Mouse (Mus musculus) gastrocnemius, adult 2 months (tissue): ENCODE measurements at regions not wholly inside any gene's neighbourhood (a gene's known extent, or its start where the extent isn't known, plus 50 kb on each side); places are given as distances from the start of the nearest gene placed in this dataset.

Experiments
- DNase-seq: peaks from one replicate; pipeline ENCODE4 v3.0.0; 2022
- H3K27ac ChIP-seq: fragments of 200-600 bp; 2 replicates; pipeline ENCODE4 v1.8.1; 2022; ENCODE audit warnings: mild to moderate bottlenecking
- H3K4me3 ChIP-seq: fragments of 200-600 bp; 2 replicates; pipeline ENCODE4 v1.8.1; 2022; ENCODE audit warnings: mild to moderate bottlenecking, moderate library complexity
- CTCF ChIP-seq: fragments of 200-600 bp; IDR thresholded peaks from 2 replicates; pipeline ENCODE4 v1.8.1; 2022; ENCODE audit warnings: antibody characterized with exemption, mild to moderate bottlenecking, moderate library complexity
- intact Hi-C: fragments of 180-260 bp; cut with DNase I; formaldehyde crosslinking; loops from one replicate; pipeline ENCODE4 v1.15.1; 2025

GRCm38 (mm10) chr6:12140596-12140995 is 233.0 kb downstream of the Phf14 start:
- TF ChIP-seq CTCF = no peak
- Histone ChIP-seq H3K4me3 (no peak overlapping the region), H3K27ac (no peak overlapping the region)
- intact Hi-C loops = no loop called here
- DNase-seq = no peak

DNA sequence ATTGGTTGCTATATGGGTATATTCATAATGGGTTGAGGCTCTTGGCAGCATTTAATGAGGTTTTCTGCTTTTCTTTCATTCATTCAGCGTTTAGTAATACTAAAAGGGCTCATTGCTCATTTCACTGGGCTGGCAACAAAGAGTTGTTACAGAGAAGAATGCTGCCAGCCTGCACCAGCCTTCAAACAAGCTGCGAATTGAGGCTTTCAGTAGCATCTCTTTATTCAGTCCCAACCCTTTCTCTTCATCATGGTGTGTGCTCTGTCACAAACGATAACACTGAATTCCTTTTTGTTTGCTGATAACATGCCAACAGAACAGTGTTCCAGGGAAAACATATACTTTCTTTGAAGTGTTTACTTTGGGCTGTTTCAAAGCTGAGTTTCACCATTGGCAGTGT is 237.6 kb downstream of the Phf14 start:
- H3K4me3 ChIP-seq = no peak overlapping the region
- H3K27ac ChIP-seq = no peak overlapping the region
- TF ChIP-seq CTCF = no peak
- DNase-seq = no peak
- intact Hi-C loops = no loop called here

DNA sequence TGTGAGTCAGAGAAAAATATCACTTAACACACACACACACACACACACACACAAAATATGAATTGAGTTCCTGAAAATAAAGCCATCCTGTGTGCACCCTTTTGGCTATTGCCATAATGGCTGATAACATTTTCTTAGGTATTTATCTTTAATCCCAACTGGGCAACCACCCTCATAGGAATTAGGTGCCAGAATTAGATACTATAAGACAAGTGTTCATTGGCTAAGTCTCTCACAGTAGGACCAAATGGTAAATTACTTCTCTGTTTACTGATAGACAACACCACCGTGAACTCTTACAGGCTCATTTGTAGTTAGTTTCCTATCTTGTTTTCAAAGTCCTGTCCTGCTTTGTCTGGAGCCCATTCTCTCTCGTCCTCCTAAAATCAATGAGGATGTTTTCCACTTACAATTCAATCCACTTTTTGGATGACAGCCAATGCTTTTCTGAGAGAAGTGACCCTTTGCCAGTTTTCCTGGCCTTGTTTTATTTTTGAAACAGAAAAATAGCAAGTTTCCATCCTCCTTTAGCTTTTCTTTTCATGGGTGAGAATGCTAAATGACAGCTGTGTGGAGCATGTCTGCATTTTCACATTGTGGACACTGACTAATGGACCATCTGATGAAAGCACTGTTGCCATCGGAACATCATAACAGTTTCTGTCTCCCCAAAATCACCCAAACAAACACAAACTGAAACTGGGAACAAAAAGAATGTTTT is 243.2 kb downstream of the Phf14 start:
- no peak overlapping the region for H3K27ac ChIP-seq
- no peak overlapping the region for H3K4me3 ChIP-seq
- DNase-seq = no peak
- no peak for TF ChIP-seq CTCF
- intact Hi-C loops = no loop called here

DNA sequence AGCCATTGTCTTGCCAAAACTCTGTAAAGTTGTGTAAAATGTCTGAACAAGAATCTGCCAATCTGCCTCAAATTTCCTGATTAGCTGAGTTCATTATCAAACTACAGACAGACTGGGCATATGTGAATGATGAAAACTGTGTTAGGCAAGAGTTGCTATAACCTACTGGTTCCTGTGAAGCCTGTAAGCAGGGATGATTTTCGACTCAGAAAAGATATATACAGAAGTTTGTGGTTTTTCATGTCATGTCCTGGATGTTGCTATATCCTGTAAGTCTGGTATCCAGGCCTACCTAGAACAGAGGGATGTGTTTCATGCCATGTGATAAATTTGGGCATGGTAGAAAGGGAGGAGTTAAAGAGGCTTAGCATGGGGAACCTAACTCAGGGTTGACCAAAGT is 256.4 kb downstream of the Phf14 start:
- Histone ChIP-seq H3K27ac (no peak overlapping the region), H3K4me3 (no peak overlapping the region)
- no peak for DNase-seq
- no peak for TF ChIP-seq CTCF
- intact Hi-C loops = no loop called here

- Histone ChIP-seq H3K4me3 (no peak overlapping the region), H3K27ac (no peak overlapping the region)
- no peak for TF ChIP-seq CTCF
- intact Hi-C loops = no loop called here
- DNase-seq = no peak
Measured at GRCm38 (mm10) chr6:12168533-12168932, 260.9 kb downstream of the Phf14 start.

GRCm38 (mm10) chr6:12169431-12169830 is 261.8 kb downstream of the Phf14 start:
- no peak for TF ChIP-seq CTCF
- no peak for DNase-seq
- intact Hi-C loops = no loop called here
- H3K27ac ChIP-seq = no peak overlapping the region
- H3K4me3 ChIP-seq = no peak overlapping the region

GRCm38 (mm10) chr6:12170722-12171121 is 263.1 kb downstream of the Phf14 start:
- Histone ChIP-seq H3K4me3 (no peak overlapping the region), H3K27ac (no peak overlapping the region)
- intact Hi-C loops = no loop called here
- DNase-seq = no peak
- no peak for TF ChIP-seq CTCF

DNA sequence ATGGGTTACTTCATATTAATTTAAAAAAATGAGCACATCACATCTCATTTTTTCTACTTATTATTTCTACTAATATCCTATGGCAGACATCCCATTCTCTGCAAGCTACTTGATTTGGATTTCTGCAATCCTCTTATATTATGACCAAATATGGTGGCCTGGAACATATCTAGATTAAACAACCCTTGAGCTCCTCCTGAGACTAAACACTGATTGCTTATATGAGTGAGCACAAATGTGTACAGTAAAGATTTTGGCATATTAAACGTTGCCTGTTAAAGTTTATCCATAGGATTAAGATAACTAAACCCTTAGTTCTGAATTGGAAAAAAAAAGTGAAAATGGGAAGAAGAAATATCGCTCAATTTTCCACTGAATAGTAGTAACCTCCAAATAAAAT is 263.6 kb downstream of the Phf14 start:
- H3K27ac ChIP-seq = no peak overlapping the region
- intact Hi-C loops = no loop called here
- H3K4me3 ChIP-seq = no peak overlapping the region
- DNase-seq = no peak
- no peak for TF ChIP-seq CTCF

- no peak for DNase-seq
- no peak overlapping the region for H3K4me3 ChIP-seq
- no peak overlapping the region for H3K27ac ChIP-seq
- no peak for TF ChIP-seq CTCF
- intact Hi-C loops = no loop called here
Measured at GRCm38 (mm10) chr6:12177996-12178395, 270.4 kb downstream of the Phf14 start.

- no peak for TF ChIP-seq CTCF
- no peak for DNase-seq
- Histone ChIP-seq H3K4me3 (no peak overlapping the region), H3K27ac (no peak overlapping the region)
- intact Hi-C loops = no loop called here
Measured at GRCm38 (mm10) chr6:12180951-12181350, 273.3 kb downstream of the Phf14 start.

GRCm38 (mm10) chr6:12210190-12210589 is 302.6 kb downstream of the Phf14 start:
- H3K4me3 ChIP-seq = no peak overlapping the region
- H3K27ac ChIP-seq = no peak overlapping the region
- DNase-seq = no peak
- intact Hi-C loops = no loop called here
- no peak for TF ChIP-seq CTCF

- no peak for TF ChIP-seq CTCF
- intact Hi-C loops = no loop called here
Measured at GRCm38 (mm10) chr6:12214526-12215177, 307.0 kb downstream of the Phf14 start.

GRCm38 (mm10) chr6:12215178-12215553 is 307.6 kb downstream of the Phf14 start:
- no peak for TF ChIP-seq CTCF
- no peak overlapping the region for H3K27ac ChIP-seq
- H3K4me3 ChIP-seq = no peak overlapping the region
- DNase-seq = no peak
- intact Hi-C loops = no loop called here

More at GRCm38 (mm10) chr6:12214526-12215177, 307.0 kb downstream of the Phf14 start:
- no peak overlapping the region for H3K27ac ChIP-seq
- DNase-seq = no peak
- no peak overlapping the region for H3K4me3 ChIP-seq

DNA sequence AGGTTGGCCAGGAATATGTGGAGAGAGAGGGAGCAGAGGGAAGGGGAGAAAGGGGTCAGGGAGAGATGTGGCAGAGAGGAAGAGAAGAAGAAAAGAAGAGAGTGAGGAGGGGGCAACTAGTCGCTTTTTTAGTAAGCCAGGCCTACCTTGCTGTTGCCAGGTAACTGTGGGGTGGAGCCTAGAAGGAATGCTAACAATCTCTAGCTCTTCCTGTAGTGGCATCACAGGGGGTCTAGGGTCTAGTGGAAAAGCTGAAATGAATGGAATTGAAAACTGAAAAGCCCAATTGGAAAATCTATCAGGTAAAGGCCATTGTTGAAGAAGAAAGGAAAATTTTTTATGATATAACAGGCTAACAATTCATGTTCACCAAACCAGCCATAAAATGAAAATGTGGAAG is 336.5 kb downstream of the Phf14 start:
- DNase-seq = no peak
- no peak for TF ChIP-seq CTCF
- no peak overlapping the region for H3K27ac ChIP-seq
- intact Hi-C loops = no loop called here
- H3K4me3 ChIP-seq = no peak overlapping the region
